Mouse (Mus musculus): ENCODE measurements around the gene Tmem54. TPM values are rescaled to one million over a fixed set of nuclear protein-coding genes. Genes with fewer than 3 reads are reported as not detected.
A peak's percentile ranks its signal among the peaks of the same experiment; 100 is the strongest.

The Tmem54 gene
- total RNA-seq (2021) (not detected), polyA plus RNA-seq (2012; rRNA removed) (0.23 TPM in 1 of 2 replicates, not detected in the other)
- long read RNA-seq = 0 reads

- Histone ChIP-seq H3K79me2 (replicated peaks; ENCODE audit: control insufficient read depth, insufficient read depth, low read length) (no peaks in the 10 kb centered on the region), H3K4me3 (no peak within 1 kb of the TSS), H3K27ac (no peak within 1 kb of the TSS), H3K36me3 (ENCODE audit: control insufficient read depth, insufficient read depth, low read length) (no peaks in the 10 kb centered on the region), H3K27me3 (ENCODE audit: control insufficient read depth, insufficient read depth, low read length) (peaks cover 9% of the 10 kb centered on the region), H3K4me1 (ENCODE audit: control insufficient read depth, insufficient read depth, low read length) (no peaks in the 10 kb centered on the region), H3K9ac (ENCODE audit: low read depth, low read length) (no peak within 1 kb of the TSS)
- TF ChIP-seq EP300 (IDR thresholded peaks at IDR 0.05; ENCODE audit: insufficient read depth, low read depth, low read length) (no peak), CTCF (IDR thresholded peaks at IDR 0.05) (no peak), POLR2A (IDR thresholded peaks at IDR 0.05; ENCODE audit: insufficient read depth, low read depth, low read length) (no peak)
- intact Hi-C loops (cut with DNase I) = no loop called here
- DNase-seq = no peak
- 3% methylated on average over 40 of the region's 40 CpGs for WGBS
These were observed at the start of gene Tmem54 for GRCm38 (mm10) chr4:129105356-129105755. Gene Tmem54 (plus strand): TSS chr4:129105548.

DNA sequence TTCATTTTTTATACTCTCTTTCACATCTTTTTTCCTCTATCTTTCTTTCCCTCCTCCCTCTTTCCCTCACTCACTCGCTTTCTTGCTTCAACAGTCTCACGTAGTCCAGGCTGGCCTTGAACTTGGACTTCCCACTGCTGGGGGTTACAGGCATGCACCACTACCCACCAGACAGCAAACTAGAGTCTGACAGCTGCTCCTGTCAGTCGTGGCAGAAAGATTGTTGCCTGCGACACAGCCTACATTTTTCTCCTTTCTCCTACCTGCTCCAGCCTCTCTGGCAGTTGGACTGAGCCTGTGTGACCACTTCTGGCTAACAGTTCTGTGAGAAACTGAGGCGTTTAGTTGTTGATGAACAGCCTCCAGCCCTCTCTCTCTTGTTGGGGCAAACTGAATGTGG is 49.8 kb upstream of the Tmem54 start:
- WGBS = 93% methylated on average over 5 of the region's 5 CpGs
- intact Hi-C loops (cut with DNase I) = loop anchor here (5.0 kb wide), 3 partner anchors 33 to 333 kb away; partner anchors contain the start of genes S100pbp and Yars
- no peaks in the 10 kb centered on the region; the same call in none of the 2 replicates for H3K4me1 ChIP-seq (ENCODE audit: control insufficient read depth, insufficient read depth, low read length)
- H3K27me3 ChIP-seq (ENCODE audit: control insufficient read depth, insufficient read depth, low read length) = no peaks in the 10 kb centered on the region
- no peak for DNase-seq
- no peaks in the 10 kb centered on the region for H3K36me3 ChIP-seq (ENCODE audit: control insufficient read depth, insufficient read depth, low read length)
- H3K27ac ChIP-seq = no peak overlapping the region
- H3K4me3 ChIP-seq = no peak overlapping the region
- no peaks in the 10 kb centered on the region for H3K79me2 ChIP-seq (replicated peaks; ENCODE audit: control insufficient read depth, insufficient read depth, low read length)
- H3K9ac ChIP-seq (ENCODE audit: low read depth, low read length) = no peak overlapping the region
- TF ChIP-seq POLR2A (IDR thresholded peaks at IDR 0.05; ENCODE audit: insufficient read depth, low read depth, low read length) = no peak
- no peak for TF ChIP-seq EP300 (IDR thresholded peaks at IDR 0.05; ENCODE audit: insufficient read depth, low read depth, low read length)
- no peak for TF ChIP-seq CTCF (IDR thresholded peaks at IDR 0.05)

- TF ChIP-seq EP300 (IDR thresholded peaks at IDR 0.05; ENCODE audit: insufficient read depth, low read depth, low read length) (no peak), POLR2A (IDR thresholded peaks at IDR 0.05; ENCODE audit: insufficient read depth, low read depth, low read length) (peak; percentile 82), CTCF (IDR thresholded peaks at IDR 0.05) (no peak)
- Histone ChIP-seq H3K79me2 (replicated peaks; ENCODE audit: control insufficient read depth, insufficient read depth, low read length) (no peaks in the 10 kb centered on the region), H3K4me3 (peak overlapping the region; percentile 94), H3K36me3 (ENCODE audit: control insufficient read depth, insufficient read depth, low read length) (no peaks in the 10 kb centered on the region; the same call in 1 of the 2 replicates), H3K27me3 (ENCODE audit: control insufficient read depth, insufficient read depth, low read length) (no peaks in the 10 kb centered on the region), H3K27ac (peak overlapping the region; percentile 86), H3K4me1 (ENCODE audit: control insufficient read depth, insufficient read depth, low read length) (no peaks in the 10 kb centered on the region; the same call in none of the 2 replicates), H3K9ac (ENCODE audit: low read depth, low read length) (peak overlapping the region; percentile 94)
- peak; percentile 98 to 99 for DNase-seq
- intact Hi-C loops (cut with DNase I) = loop anchor here (2.0 to 5.0 kb wide), 4 partner anchors 35 to 335 kb away; partner anchors contain the start of genes S100pbp and Yars
- 4% methylated on average over 44 of the region's 44 CpGs for WGBS
These were observed 47.7 kb upstream of the Tmem54 start for GRCm38 (mm10) chr4:129057533-129058206.

- H3K9ac ChIP-seq (ENCODE audit: low read depth, low read length) = peak within 1 kb of the TSS; percentile 94
- no peaks in the 10 kb centered on the region; the same call in 1 of the 2 replicates for H3K36me3 ChIP-seq (ENCODE audit: control insufficient read depth, insufficient read depth, low read length)
- no peaks in the 10 kb centered on the region; the same call in none of the 2 replicates for H3K4me1 ChIP-seq (ENCODE audit: control insufficient read depth, insufficient read depth, low read length)
- H3K27ac ChIP-seq = peak within 1 kb of the TSS; percentile 86
- intact Hi-C loops (cut with DNase I) = loop anchor here (2.0 to 5.0 kb wide), 4 partner anchors 36 to 336 kb away; partner anchors contain the start of genes S100pbp and Yars
- under 1% methylated on average over 86 of the region's 107 CpGs for WGBS
- H3K27me3 ChIP-seq (ENCODE audit: control insufficient read depth, insufficient read depth, low read length) = no peaks in the 10 kb centered on the region
- no peak for TF ChIP-seq POLR2A (IDR thresholded peaks at IDR 0.05; ENCODE audit: insufficient read depth, low read depth, low read length)
- no peak for TF ChIP-seq CTCF (IDR thresholded peaks at IDR 0.05)
- no peak for TF ChIP-seq EP300 (IDR thresholded peaks at IDR 0.05; ENCODE audit: insufficient read depth, low read depth, low read length)
- H3K4me3 ChIP-seq = peak within 1 kb of the TSS; percentile 94
- H3K79me2 ChIP-seq (replicated peaks; ENCODE audit: control insufficient read depth, insufficient read depth, low read length) = no peaks in the 10 kb centered on the region
- peak in 1 of 2 experiments; percentile 71 for DNase-seq
These were observed 46.9 kb upstream of the Tmem54 start, which contains the start of gene Rnf19b for GRCm38 (mm10) chr4:129058207-129059092. Gene Rnf19b (plus strand): TSS chr4:129058271.

DNA sequence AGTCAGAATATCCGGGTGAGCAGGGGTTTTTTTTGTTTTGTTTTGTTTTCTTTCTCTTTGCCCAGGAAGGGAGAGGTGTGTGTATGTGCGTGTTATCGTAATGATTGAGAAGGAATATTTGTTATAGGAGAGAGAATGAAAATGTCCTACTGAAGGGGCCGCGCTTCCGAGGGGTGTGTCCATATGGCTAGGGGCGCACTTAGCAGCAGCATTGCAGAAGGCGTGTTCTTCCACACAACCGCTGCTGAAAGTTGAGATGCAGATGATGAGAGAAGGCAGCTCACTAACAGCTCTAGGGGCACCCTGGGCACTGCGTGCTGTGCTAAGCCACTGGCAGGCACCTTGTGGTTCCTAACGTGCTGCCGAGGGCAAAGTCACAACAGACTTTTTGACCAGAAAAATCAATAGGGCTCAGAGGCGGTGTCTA is 46.2 kb upstream of the Tmem54 start:
- no peaks in the 10 kb centered on the region for H3K79me2 ChIP-seq (replicated peaks; ENCODE audit: control insufficient read depth, insufficient read depth, low read length)
- H3K9ac ChIP-seq (ENCODE audit: low read depth, low read length) = peak overlapping the region; percentile 94
- H3K27ac ChIP-seq = peak overlapping the region; percentile 86
- 5% methylated on average over 13 of the region's 13 CpGs for WGBS
- intact Hi-C loops (cut with DNase I) = loop anchor here (2.0 to 5.0 kb wide), 4 partner anchors 37 to 337 kb away; partner anchors contain the start of genes S100pbp and Yars
- peak; percentile 29 to 51 for DNase-seq
- no peaks in the 10 kb centered on the region for H3K27me3 ChIP-seq (ENCODE audit: control insufficient read depth, insufficient read depth, low read length)
- no peaks in the 10 kb centered on the region; the same call in none of the 2 replicates for H3K4me1 ChIP-seq (ENCODE audit: control insufficient read depth, insufficient read depth, low read length)
- peak overlapping the region; percentile 94 for H3K4me3 ChIP-seq
- TF ChIP-seq CTCF (IDR thresholded peaks at IDR 0.05) = no peak
- TF ChIP-seq POLR2A (IDR thresholded peaks at IDR 0.05; ENCODE audit: insufficient read depth, low read depth, low read length) = no peak
- TF ChIP-seq EP300 (IDR thresholded peaks at IDR 0.05; ENCODE audit: insufficient read depth, low read depth, low read length) = no peak
- no peaks in the 10 kb centered on the region; the same call in 1 of the 2 replicates for H3K36me3 ChIP-seq (ENCODE audit: control insufficient read depth, insufficient read depth, low read length)
